Mouse (Mus musculus) liver, embryonic 16.5 days (tissue): ENCODE results near the gene Il10ra. TPM values are rescaled to one million over a fixed set of nuclear protein-coding genes. Genes with fewer than 3 reads are reported as not detected.

Source experiments
- ATAC-seq: fragments of 200-750 bp; cut with Nextera tagmentation; 2 replicates; pipeline ENCODE4 v1.8.0; 2017; ENCODE audit warnings: low read depth, mild to moderate bottlenecking, moderate number of reproducible peaks, moderate library complexity
- H3K27ac ChIP-seq: fragments of 300-500 bp; sonication (generic); 2 replicates; pipeline ENCODE4 v1.5.1; 2014; ENCODE audit warnings: mild to moderate bottlenecking, low read length
- H3K27me3 ChIP-seq: fragments of 300-500 bp; sonication (generic); 2 replicates; pipeline ENCODE4 v1.6.1; 2014; ENCODE audit warnings: low read depth, low read length, mixed read lengths; ENCODE audit not compliant: control insufficient read depth, insufficient read depth
- H3K36me3 ChIP-seq: fragments of 300-500 bp; sonication (generic); 2 replicates; pipeline ENCODE4 v1.6.1; 2014; ENCODE audit warnings: mild to moderate bottlenecking; ENCODE audit not compliant: control insufficient read depth, insufficient read depth
- H3K4me1 ChIP-seq: fragments of 300-500 bp; sonication (generic); 2 replicates; pipeline ENCODE4 v1.6.1; 2014; ENCODE audit warnings: low read depth, low read length, mixed read lengths; ENCODE audit not compliant: control insufficient read depth
- H3K4me2 ChIP-seq: fragments of 300-500 bp; sonication (generic); 2 replicates; pipeline ENCODE4 v1.6.1; 2014; ENCODE audit warnings: low read depth, low read length, mixed read lengths
- H3K4me3 ChIP-seq: fragments of 300-500 bp; sonication (generic); 2 replicates; pipeline ENCODE4 v1.5.1; 2014; ENCODE audit warnings: low read depth, mild to moderate bottlenecking, low read length
- H3K9ac ChIP-seq: fragments of 300-500 bp; sonication (generic); 2 replicates; pipeline ENCODE4 v1.6.1; 2014; ENCODE audit warnings: low read depth, low read length
- H3K9me3 ChIP-seq: fragments of 300-500 bp; sonication (generic); replicated peaks from 2 replicates; pipeline ENCODE4 v1.6.1; 2016; ENCODE audit warnings: low read length; ENCODE audit not compliant: control insufficient read depth
- WGBS: fragments of 180-500 bp; shearing (Covaris S2); extraction: QIAGEN DNeasy Blood & Tissue Kit; methylation state at CpG from one replicate; pipeline ENCODE4 v1.1.7; 2014; ENCODE audit not compliant: insufficient replicate concordance; 5-methylcytosine and 5-hydroxymethylcytosine counted together
- microRNA-seq: library from miRNA; unstranded; fragments of <30 nt; microRNA quantifications from one replicate; pipeline ENCODE4, GENCODE M21; 2016
- polyA plus RNA-seq: library from polyadenylated mRNA; unstranded; fragments of >200 nt; fragmentation: Nextera tagmentation; extraction: Ambion mirVana; gene quantifications from 2 replicates; pipeline ENCODE4 v1.2.1, GENCODE M21; 2015

Il10ra gene
- polyA plus RNA-seq, 1 experiment from 2014 or later, result 1.9 TPM

DNA sequence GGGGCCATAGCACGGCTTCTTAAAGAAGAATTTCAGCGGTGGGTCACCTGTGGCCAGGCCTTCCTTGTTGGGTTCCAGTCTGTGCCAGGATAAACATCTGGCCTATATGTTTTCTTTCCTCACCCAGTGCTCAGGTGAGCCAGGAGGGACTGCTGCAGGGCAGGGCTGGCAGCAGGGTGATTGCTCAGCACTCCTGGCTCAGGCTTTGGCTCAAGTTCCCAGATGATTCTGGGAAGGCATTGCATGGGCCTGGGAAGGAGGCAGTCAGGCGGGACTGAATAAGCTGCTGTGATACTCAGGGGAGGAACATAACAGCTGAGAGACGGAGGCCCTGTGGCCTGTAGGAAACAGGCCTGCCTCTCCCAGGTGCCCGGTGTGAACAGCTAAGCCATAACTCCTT is 63.8 kb downstream of the Il10ra start:
- H3K27ac ChIP-seq, result no peak overlapping the region
- H3K27me3 ChIP-seq, result no peaks in the 10 kb centered on the region
- H3K9me3 ChIP-seq, result no peaks in the 10 kb centered on the region
- no peak overlapping the region for H3K9ac ChIP-seq
- no peak overlapping the region for H3K4me3 ChIP-seq
- H3K4me2 ChIP-seq, result no peak overlapping the region
- 53% methylated on average over 5 of the region's 5 CpGs for WGBS
- no peaks in the 10 kb centered on the region for H3K36me3 ChIP-seq
- ATAC-seq, result no peak
- peaks cover 7% of the 10 kb centered on the region; the same call in 1 of the 2 replicates for H3K4me1 ChIP-seq

Small RNA genes within 50 kb of the gene (microRNA-seq; reads per million reads assigned to microRNA genes)
- not detected for gene Mir7086

Other genes starting within 250 kb of the Il10ra start
- 10.6 and 12.5 TPM in 2 replicates for gene Mpzl2, start 229.3 kb downstream of the Il10ra start, polyA plus RNA-seq
- 0.90 and 1.1 TPM in 2 replicates for gene Mpzl3, start 214.0 kb downstream of the Il10ra start, polyA plus RNA-seq
- gene Jaml, start 190.0 kb downstream of the Il10ra start, polyA plus RNA-seq, result 0.47 and 1.2 TPM in 2 replicates
- gene Scn2b, start 151.4 kb downstream of the Il10ra start, polyA plus RNA-seq, result 0.20 TPM in 2 replicates
- gene Scn4b, start 130.8 kb downstream of the Il10ra start, polyA plus RNA-seq, result 0.15 and 0.37 TPM in 2 replicates
- 0.05 and 0.09 TPM in 2 replicates for gene BC049352, start 87.1 kb downstream of the Il10ra start, polyA plus RNA-seq
- gene Tmprss4, start 65.1 kb downstream of the Il10ra start, polyA plus RNA-seq, result 0.06 and 0.37 TPM in 2 replicates
- gene Tmprss13, start 50.0 kb upstream of the Il10ra start, polyA plus RNA-seq, result not detected in 2 replicates
- 1.3 and 2.2 TPM in 2 replicates for gene Fxyd6, start 101.0 kb upstream of the Il10ra start, polyA plus RNA-seq
- 0.41 and 0.89 TPM in 2 replicates for gene Fxyd2, start 130.5 kb upstream of the Il10ra start, polyA plus RNA-seq
- gene Dscaml1, start 157.5 kb upstream of the Il10ra start, polyA plus RNA-seq, result not detected in 2 replicates